Mouse (Mus musculus): ENCODE data around the gene Nfatc2ip. TPM values are rescaled to one million over a fixed set of nuclear protein-coding genes. Genes with fewer than 3 reads are reported as not detected.
A peak's percentile ranks its signal among the peaks of the same experiment; 100 is the strongest.
"Not testable (repeated sequence)": the region's sequence is repeated elsewhere in the genome, so short reads cannot be mapped to it uniquely, and the experiment has no call there.

Nfatc2ip gene
- polyA plus RNA-seq, 1 experiment from 2014 or later: 3.4 TPM

DNA sequence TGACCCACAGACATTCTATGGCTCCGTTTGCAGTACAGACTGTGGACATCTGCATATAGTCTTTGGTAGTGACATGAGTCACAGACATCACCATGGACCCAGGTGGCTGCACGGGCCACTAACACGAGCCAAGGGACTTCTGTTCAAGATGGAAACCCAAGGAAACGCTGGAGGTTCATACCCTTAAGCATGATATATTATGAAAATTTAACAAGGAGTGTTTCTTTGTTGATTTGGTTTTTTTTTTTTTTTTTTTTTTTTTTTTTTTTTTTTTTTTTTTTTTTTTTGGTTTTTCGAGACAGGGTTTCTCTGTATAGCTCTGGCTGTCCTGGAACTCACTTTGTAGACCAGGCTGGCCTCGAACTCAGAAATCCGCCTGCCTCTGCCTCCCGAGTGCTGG is 6.0 kb upstream of the Nfatc2ip start:
- not testable (repeated sequence) for H3K9ac ChIP-seq (replicated peaks); H3K4me2 ChIP-seq (replicated peaks); H3K36me3 ChIP-seq; H3K27ac ChIP-seq (replicated peaks); H3K9me3 ChIP-seq; H3K27me3 ChIP-seq; H3K4me3 ChIP-seq; ATAC-seq (ENCODE audit: low FRiP score, low read depth); H3K4me1 ChIP-seq
- 83% methylated on average over 8 of the region's 8 CpGs for WGBS

DNA sequence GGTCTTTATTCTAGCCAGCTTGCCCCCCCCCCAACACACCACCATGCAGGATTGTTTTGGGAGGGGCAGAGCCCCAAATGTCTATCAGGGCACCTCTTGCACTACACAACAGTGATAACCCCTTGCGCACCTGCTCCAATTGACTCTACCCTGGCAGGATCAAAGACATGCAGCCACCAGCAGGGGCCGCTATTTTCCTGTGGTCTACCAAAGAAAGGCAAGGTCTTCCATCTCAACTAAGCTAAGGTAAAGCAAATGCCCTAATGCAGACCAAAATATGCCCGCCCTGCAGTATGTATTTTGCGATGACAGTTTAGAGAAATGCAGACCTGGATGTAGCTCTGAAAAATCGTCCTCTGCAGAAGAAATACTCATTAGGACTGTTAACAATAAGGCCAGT is 3.0 kb upstream of the Nfatc2ip start:
- Histone ChIP-seq H3K4me3 (no peak overlapping the region), H3K4me1 (peaks cover 9% of the 10 kb centered on the region), H3K27me3 (no peaks in the 10 kb centered on the region), H3K9ac (replicated peaks) (no peak overlapping the region), H3K27ac (replicated peaks) (no peak overlapping the region), H3K36me3 (no peaks in the 10 kb centered on the region), H3K4me2 (replicated peaks) (no peak overlapping the region), H3K9me3 (no peaks in the 10 kb centered on the region)
- 11% methylated on average over 5 of the region's 5 CpGs for WGBS
- ATAC-seq (ENCODE audit: low FRiP score, low read depth): no peak

DNA sequence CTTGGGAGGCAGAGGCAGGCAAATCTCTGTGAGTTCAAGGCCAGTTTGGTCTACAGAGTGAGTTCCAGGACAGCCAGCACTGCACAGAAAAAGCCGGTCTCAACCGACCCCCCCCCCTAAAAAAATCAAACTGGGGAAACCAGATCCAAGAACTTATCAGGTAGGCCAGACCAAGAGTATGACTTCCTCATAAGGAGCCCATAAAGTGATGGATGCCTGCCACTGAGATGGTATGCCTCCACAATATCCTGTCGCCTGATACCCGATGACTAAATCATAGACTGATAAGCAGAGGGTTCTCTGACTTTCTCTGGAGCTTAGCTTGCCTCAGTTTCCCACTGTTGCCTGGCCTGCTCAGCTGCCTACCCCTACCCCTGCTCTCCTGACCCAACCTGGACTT is 1.3 kb upstream of the Nfatc2ip start:
- no peak overlapping the region for H3K9ac ChIP-seq (replicated peaks)
- WGBS: 91% methylated on average over 4 of the region's 4 CpGs
- peaks cover 9% of the 10 kb centered on the region for H3K4me1 ChIP-seq
- ATAC-seq (ENCODE audit: low FRiP score, low read depth): no peak
- no peaks in the 10 kb centered on the region for H3K27me3 ChIP-seq
- no peaks in the 10 kb centered on the region for H3K9me3 ChIP-seq
- peaks cover 5% of the 10 kb centered on the region; the same call in 1 of the 2 replicates for H3K36me3 ChIP-seq
- H3K27ac ChIP-seq (replicated peaks): no peak overlapping the region
- H3K4me2 ChIP-seq (replicated peaks): no peak overlapping the region
- no peak overlapping the region for H3K4me3 ChIP-seq

DNA sequence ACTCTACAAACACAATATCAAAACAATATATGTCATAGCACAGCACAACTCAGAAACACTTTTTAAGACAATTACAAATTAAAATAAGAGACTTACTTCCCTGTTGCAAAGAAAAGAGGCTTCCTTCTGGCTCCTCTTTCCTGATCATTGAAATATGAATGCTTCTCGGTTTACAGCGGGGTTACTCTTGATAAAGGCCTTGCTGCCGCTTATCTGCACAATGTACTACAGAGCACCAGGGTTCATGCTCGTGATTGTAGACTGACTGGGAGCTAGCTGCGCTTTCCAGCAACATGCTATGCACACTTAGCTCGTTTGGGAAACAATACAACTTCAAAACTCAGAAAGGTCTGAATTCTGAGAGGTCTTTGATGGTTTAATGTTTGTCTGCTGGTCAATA is 684 bp upstream of the Nfatc2ip start:
- no peak overlapping the region for H3K9ac ChIP-seq (replicated peaks)
- 0 out of 2 replicates have a peak overlapping the region, but pooled peaks have one; percentile 88 for H3K4me3 ChIP-seq
- no peaks in the 10 kb centered on the region for H3K27me3 ChIP-seq
- peak overlapping the region; percentile 34 for H3K4me2 ChIP-seq (replicated peaks)
- 61% methylated on average over 6 of the region's 6 CpGs for WGBS
- peaks cover 9% of the 10 kb centered on the region for H3K4me1 ChIP-seq
- no peaks in the 10 kb centered on the region for H3K9me3 ChIP-seq
- H3K27ac ChIP-seq (replicated peaks): no peak overlapping the region
- no peak for ATAC-seq (ENCODE audit: low FRiP score, low read depth)
- peaks cover 5% of the 10 kb centered on the region; the same call in 1 of the 2 replicates for H3K36me3 ChIP-seq

DNA sequence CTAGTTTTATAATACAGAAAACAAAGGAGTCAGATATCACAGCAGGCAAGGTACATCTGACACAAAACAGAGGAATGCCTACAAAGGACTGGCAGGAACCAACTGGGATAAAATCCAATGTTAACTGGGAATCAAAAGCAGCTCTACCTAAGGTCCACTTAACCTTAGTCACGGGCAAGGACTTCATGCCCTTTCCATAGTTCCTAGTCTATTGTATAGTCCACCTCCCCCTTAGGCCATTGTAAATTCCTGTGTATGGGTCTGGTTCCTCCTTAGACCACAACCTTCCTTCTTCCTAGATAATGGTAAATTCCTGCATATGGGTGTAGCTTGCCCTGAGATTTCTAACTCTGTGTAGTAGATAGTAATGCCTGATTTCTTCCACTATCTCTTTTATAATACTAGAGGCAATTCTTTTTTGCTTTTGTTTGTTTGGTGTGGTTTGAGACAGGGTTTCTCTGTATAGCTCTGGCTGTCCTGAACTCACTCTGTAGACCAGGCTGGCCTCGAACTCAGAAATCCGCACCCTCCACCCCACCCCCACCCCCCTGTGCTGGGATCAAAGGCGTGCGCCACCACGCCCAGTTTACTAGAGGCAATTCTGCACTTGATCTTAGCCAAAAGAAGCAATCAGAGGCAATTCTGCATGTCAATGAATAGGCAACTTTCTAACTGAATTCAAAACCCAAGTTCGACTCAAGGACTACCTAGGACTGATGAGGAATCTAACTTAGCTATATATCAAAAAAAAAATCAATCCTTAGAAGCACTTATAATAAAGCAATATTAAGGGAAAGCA is 4.3 kb downstream of the Nfatc2ip start:
- not testable (repeated sequence) for H3K9me3 ChIP-seq; H3K4me1 ChIP-seq; ATAC-seq (ENCODE audit: low FRiP score, low read depth); H3K4me3 ChIP-seq; H3K4me2 ChIP-seq (replicated peaks); H3K9ac ChIP-seq (replicated peaks); H3K27me3 ChIP-seq; H3K27ac ChIP-seq (replicated peaks)
- 89% methylated on average over 7 of the region's 7 CpGs for WGBS
- peaks cover 40% of the 10 kb centered on the region for H3K36me3 ChIP-seq

DNA sequence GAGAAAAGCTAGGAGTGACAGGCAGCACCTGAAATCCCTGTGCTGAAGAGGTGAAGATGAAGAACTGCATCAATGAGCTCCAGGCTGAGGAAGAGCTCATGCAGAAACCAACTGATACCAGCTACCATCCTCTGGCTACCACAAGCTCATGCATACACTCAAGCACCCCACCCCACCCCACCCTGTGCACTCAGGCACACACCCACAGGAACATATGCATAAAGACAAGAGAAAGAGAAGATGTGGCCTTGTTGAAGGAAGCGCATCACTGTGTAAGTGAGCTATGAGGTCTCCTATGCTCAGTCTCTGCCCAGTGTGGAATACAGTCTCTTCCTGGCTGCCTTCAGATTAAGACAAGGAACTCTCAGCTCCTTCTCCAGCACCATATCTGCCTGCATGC is 8.4 kb downstream of the Nfatc2ip start:
- H3K4me3 ChIP-seq: no peak overlapping the region
- no peaks in the 10 kb centered on the region for H3K4me1 ChIP-seq
- peaks cover 57% of the 10 kb centered on the region for H3K36me3 ChIP-seq
- H3K27me3 ChIP-seq: no peaks in the 10 kb centered on the region
- no peak overlapping the region for H3K4me2 ChIP-seq (replicated peaks)
- H3K9ac ChIP-seq (replicated peaks): no peak overlapping the region
- ATAC-seq (ENCODE audit: low FRiP score, low read depth): no peak
- 100% methylated on average over 1 of the region's 1 CpGs for WGBS
- H3K9me3 ChIP-seq: no peaks in the 10 kb centered on the region
- H3K27ac ChIP-seq (replicated peaks): no peak overlapping the region

DNA sequence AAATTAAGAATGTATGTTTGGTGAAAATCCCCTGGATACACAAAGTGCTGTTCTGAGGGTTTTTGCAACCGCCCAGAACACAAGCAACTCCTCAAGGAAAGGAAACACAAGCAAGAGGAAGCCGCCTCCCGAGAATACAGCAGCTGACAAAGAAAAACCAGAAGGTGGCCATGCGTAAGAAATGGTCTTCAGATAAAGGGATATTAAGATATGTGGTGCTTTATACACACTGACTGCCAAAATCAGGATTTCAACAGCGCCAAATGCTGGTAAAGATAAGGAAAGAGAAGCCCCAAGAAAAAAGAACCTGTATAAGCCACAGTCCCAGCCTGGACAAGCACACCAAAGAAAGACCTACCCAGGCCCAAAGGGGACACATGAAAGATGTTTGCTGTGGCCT is 13.0 kb downstream of the Nfatc2ip start:
- Histone ChIP-seq H3K9ac (replicated peaks) (no peak overlapping the region), H3K4me2 (replicated peaks) (no peak overlapping the region), H3K36me3 (peaks cover 34% of the 10 kb centered on the region), H3K27me3 (no peaks in the 10 kb centered on the region), H3K4me3 (no peak overlapping the region), H3K4me1 (no peaks in the 10 kb centered on the region), H3K27ac (replicated peaks) (no peak overlapping the region), H3K9me3 (no peaks in the 10 kb centered on the region)
- ATAC-seq (ENCODE audit: low FRiP score, low read depth): no peak
- 93% methylated on average over 5 of the region's 5 CpGs for WGBS

DNA sequence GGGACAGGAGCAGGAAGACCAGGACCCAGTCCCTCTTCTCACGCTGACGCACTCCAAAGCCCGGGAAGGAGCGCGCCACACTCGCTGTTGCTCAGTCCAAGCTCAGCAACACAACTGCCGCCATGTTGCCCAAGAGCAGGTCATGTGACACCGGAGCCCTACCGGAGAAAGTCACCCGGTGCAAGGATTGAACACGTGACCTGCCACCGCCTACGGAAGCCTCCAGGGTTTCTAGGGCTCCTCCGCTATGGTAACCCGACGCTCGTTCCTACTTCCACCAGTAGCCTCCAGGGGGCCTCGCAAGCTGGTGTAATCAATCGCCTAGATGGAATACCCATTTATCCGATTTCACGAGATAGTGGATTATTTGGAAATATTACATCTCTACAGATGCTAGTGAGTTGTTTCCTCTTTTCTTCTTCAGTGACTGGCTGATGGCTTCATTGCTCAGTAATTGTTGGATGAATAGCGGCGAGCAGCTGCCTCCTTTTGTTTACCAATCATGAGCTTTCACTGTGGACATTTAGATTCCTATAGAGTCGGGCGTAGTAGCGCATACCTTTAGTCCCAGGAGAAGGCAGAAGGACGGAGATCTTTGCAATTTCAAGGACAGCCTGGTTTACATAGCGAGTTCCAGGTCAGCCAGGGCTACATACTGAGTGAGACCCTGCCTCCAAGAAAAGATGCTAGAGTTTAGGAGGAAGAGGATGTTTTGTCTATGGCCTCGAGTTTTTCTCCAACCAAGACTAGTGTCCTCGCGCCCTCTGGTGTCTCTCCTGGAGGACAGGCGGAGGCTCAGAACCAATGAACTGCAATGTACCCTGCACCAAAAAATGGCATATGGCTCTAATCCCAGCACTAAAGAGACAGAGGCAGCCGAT is 19.0 kb downstream of the Nfatc2ip start, which contains the start of gene Spns1:
Spns1 (minus strand) TSS at position 173 of the 881 bp plus-strand sequence.
- Histone ChIP-seq H3K4me3 (peak within 1 kb of the TSS; percentile 78), H3K27ac (replicated peaks) (peak within 1 kb of the TSS; percentile 63), H3K9me3 (no peaks in the 10 kb centered on the region), H3K4me2 (replicated peaks) (peak within 1 kb of the TSS; percentile 91), H3K27me3 (no peaks in the 10 kb centered on the region), H3K9ac (replicated peaks) (peak within 1 kb of the TSS; percentile 77), H3K36me3 (peaks cover 23% of the 10 kb centered on the region), H3K4me1 (peaks cover 19% of the 10 kb centered on the region)
- ATAC-seq (ENCODE audit: low FRiP score, low read depth): peak; percentile 95
- under 1% methylated on average over 33 of the region's 33 CpGs for WGBS

DNA sequence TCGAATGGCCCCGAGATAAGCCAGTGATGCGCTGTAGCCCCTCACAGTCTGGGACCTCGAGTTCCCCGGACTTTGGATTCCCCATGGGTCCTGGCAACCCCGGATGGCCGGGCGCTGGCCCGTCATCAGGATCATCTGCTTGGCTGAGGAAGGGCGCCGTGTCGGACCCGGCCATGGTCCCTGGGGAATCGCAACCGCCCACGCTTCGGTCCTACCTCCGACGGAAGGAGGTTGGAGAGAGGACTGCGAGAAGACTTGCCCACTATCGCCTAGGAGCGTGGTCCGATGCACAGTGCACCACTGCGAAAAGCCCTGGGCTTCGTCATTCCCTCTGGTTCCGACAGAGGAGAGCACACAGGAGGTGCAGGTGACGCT is 19.6 kb downstream of the Nfatc2ip start:
- Histone ChIP-seq H3K4me2 (replicated peaks) (peak overlapping the region; percentile 91), H3K36me3 (peaks cover 29% of the 10 kb centered on the region), H3K4me3 (peak overlapping the region; percentile 78), H3K27ac (replicated peaks) (no peak overlapping the region), H3K27me3 (no peaks in the 10 kb centered on the region), H3K4me1 (peaks cover 19% of the 10 kb centered on the region), H3K9me3 (no peaks in the 10 kb centered on the region), H3K9ac (replicated peaks) (peak overlapping the region; percentile 77)
- ATAC-seq (ENCODE audit: low FRiP score, low read depth): peak; percentile 71
- 1% methylated on average over 27 of the region's 27 CpGs for WGBS

DNA sequence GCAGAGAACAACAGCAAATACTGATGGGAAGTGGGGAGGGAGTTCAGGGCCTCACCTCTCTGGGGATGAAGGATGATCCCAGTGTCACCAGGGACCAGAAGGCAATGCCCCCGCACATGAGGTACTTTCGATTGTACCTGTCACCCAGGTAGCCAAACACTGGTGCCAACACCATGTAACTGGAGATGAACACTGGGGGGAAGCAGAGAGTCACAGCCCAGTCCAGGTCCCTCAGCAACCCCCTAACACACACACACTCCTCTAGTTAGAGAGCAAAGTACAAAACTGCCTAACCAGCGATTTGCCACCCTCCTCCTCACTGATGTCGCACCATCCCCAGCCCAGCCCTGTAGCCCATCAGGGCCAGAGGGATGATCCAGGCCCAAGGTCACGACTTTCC is 21.5 kb downstream of the Nfatc2ip start:
- no peak for ATAC-seq (ENCODE audit: low FRiP score, low read depth)
- peaks cover 48% of the 10 kb centered on the region for H3K36me3 ChIP-seq
- no peak overlapping the region for H3K9ac ChIP-seq (replicated peaks)
- H3K27me3 ChIP-seq: no peaks in the 10 kb centered on the region
- no peak overlapping the region for H3K4me2 ChIP-seq (replicated peaks)
- no peak overlapping the region for H3K4me3 ChIP-seq
- peaks cover 19% of the 10 kb centered on the region for H3K4me1 ChIP-seq
- no peak overlapping the region for H3K27ac ChIP-seq (replicated peaks)
- 82% methylated on average over 5 of the region's 5 CpGs for WGBS
- no peaks in the 10 kb centered on the region for H3K9me3 ChIP-seq

DNA sequence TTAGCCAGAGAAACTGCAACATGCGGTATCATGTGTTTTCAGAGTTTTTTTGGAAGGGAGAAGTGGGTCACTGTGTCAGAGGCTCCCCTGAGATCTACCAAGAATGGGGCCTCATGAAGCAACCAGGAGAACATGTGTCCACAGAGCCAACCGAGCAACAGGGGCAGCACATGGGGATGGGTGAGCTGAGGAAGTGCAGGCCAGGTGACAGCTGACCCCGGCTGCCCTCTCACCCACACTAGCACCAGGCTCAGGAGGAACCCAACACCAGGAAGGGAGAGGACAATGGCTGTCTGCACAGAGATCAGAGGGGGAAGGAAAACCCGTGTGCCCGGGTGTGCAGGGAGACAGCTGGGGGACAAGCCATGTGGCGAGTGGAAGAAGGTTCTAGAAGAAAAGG is 22.0 kb downstream of the Nfatc2ip start:
- WGBS: 79% methylated on average over 6 of the region's 6 CpGs
- Histone ChIP-seq H3K4me2 (replicated peaks) (no peak overlapping the region), H3K9ac (replicated peaks) (no peak overlapping the region), H3K4me1 (peaks cover 19% of the 10 kb centered on the region), H3K9me3 (no peaks in the 10 kb centered on the region), H3K36me3 (peaks cover 53% of the 10 kb centered on the region), H3K27ac (replicated peaks) (no peak overlapping the region), H3K4me3 (no peak overlapping the region), H3K27me3 (no peaks in the 10 kb centered on the region)
- ATAC-seq (ENCODE audit: low FRiP score, low read depth): no peak

DNA sequence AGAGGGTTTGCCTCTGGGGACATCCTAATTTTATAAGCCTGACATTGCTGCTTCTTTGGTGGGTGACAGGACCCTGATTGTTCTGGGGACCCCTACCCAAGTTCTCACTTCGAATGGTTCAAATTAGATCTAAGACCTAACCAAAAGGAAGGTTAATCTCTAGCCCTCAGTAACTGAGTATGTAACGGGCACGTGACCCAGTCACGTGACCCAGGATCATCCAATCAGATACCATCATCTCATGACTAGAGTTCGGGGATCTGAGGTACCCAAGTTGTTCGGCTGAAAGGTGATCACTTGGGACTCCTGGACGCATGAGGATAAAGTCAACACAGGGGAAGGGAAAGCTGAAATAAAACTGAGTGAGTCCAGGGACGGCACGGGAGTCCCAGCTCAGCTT is 23.5 kb downstream of the Nfatc2ip start:
- no peaks in the 10 kb centered on the region for H3K27me3 ChIP-seq
- 88% methylated on average over 9 of the region's 9 CpGs for WGBS
- H3K9me3 ChIP-seq: no peaks in the 10 kb centered on the region
- no peak overlapping the region for H3K4me3 ChIP-seq
- no peak overlapping the region for H3K4me2 ChIP-seq (replicated peaks)
- no peak for ATAC-seq (ENCODE audit: low FRiP score, low read depth)
- no peak overlapping the region for H3K27ac ChIP-seq (replicated peaks)
- no peak overlapping the region for H3K9ac ChIP-seq (replicated peaks)
- peaks cover 62% of the 10 kb centered on the region for H3K36me3 ChIP-seq
- peaks cover 15% of the 10 kb centered on the region for H3K4me1 ChIP-seq
